Mouse (Mus musculus) urinary bladder, postnatal 25 days (tissue): ENCODE data around the gene Invs.

Experiments used
- DNase-seq: peaks from one replicate; pipeline ENCODE4 v3.0.0; 2022; ENCODE audit warnings: low spot score

Invs gene

DNA sequence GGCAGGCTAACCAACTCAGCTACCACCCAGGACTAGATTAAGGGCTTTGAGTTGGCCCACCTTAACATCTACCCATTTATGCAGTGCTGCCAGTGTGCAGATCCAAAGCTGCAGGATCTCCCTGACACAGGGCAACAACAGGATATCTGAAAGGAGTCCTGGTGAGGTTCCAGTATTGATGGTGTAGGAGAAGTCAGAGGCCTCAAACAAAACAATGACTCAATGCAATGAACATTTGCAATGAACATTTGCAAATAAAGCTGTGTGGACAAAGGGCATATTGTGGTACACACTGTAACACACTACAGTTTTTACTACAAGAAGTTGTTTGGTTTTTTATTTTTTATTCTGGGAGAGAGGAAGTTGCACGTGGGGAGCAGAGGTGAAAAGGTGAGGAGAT lies 181.5 kb downstream of the Invs start:
- no peak for DNase-seq

DNA sequence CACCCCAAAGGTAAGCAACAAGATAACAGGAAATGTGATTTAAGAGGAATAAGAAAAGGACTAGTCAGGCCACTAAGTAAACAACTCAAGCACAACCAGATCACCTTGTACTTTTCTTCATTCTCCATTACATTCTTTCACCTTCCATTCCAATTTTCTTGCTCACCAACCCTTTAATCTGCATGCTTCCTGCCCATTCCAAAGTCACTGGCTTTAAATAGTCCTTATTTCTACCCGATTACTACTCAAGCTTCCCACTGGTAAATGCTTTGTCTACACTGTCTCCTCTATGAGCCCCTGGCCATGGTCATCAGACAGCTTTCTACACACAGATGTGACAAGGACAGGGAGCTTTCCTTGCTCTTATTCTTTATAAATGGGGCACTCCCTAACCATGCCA lies 191.4 kb downstream of the Invs start:
- DNase-seq = no peak

DNA sequence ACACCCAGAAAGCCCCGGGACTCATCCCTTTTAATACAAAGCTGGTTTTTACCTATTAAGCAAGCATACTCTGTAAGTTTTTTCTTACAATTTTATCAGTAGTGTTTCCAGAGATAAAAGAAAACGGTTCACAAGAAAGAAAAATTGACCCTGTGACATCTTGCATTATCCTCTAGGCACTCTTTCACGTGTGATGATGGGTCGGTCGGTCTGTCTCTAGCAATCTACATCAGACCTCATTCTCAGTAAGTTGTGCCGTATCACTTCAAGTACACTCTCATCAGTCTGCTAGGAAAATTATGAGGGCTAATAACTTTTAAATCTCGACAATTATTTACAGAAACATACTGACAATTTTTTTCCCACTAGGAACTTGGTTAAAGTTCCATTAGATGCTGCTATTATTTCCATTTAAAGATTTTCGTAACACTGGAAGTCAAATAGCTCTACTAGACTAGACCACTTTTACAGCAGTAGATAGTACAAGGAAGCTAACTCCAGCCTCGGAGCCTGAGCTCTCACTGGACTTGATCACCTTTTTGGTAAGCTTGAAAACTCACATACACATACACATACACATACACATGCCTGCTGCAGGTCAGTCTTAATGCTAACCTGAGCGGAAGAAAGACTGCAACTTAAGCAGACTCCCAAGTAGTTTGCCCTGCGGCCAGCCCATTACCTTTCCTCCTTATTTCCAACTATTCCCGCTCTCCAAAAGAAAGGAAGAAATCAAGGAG lies 192.7 kb downstream of the Invs start:
- DNase-seq = no peak

DNA sequence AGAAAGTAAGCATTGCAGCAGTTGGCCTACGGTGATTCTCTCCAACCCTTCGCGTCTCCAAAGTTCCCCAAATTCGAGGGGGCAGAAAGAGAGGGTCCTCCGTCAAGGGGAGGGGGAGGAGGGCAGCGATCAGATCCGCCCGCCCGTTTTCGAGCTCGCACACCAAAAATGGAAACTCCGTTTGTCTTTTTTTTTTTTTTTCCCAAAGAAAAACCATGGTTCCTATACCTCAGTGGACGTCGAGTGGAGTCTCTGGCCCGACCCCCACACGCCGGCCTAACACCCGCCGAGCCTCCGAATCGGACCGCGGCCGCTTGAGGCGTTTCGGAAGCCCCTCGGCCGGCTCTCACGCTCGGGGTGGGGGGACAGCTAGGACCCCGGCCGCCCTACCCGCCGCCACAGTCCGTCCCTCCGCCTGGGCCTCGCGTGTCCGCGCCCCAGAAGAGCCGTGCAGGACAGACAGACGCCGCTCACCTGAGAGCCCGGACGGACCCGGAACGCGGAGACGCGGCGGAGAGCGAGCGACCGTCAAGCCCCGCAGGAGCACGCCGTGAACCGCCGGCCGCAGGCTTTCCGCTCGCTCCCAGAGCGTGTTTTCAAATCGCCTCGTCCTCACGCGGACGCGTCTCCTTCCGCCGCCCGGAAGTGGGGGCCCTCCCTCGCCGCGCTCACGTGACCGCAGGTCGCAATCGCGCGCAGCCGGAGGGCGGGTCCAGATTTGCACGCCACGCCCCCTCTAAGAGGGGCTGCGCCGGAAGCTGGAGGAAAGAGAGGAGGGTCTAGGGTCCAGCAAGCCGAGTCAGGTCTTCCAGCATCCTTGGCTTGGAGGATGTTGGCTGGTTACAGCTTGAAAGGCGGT lies 193.5 kb downstream of the Invs start, which contains the start of gene Tex10:
TSS of gene Tex10 (minus strand) at position 668 of the 859 bp plus-strand sequence.
- peak; percentile 91 for DNase-seq

DNA sequence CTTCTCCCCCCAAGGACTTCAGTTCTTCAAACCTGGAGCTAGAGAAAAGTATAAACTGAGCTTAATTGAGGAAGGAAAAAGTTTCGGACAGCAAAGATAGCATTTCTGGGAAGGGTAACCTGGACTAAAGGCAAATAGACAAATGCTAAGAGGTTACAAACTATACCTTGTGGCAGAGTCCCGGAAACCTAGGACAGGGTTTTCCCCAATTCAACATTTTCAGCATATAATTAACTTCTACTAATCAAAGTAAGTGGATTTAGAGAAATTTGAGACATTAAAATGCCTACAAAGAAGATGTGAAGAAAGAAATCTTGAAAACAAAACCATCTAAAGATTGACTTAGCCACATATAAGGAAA lies 194.1 kb downstream of the Invs start:
- DNase-seq = no peak

DNA sequence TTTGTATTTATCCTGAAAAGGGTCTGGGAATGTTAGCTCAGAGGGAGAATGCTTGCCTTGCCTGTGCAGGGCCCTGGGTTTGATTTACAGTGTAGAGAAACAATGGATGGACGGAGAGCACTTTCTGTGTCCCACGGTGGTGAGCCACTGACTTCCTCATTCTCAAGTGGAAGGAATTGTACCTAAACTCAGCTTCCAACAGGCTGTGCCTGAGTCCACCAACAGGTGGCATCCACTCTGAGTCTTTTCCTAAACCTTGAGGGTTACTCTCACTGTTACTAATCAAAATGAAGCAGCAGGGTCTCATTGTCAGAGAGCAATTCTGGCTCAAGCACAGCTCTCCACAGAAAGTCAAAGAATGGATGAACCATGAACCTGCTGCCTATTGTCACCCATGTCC lies 201.7 kb downstream of the Invs start:
- no peak for DNase-seq
